Mouse (Mus musculus): ENCODE results near the gene Lmna.

Gene Lmna

DNA sequence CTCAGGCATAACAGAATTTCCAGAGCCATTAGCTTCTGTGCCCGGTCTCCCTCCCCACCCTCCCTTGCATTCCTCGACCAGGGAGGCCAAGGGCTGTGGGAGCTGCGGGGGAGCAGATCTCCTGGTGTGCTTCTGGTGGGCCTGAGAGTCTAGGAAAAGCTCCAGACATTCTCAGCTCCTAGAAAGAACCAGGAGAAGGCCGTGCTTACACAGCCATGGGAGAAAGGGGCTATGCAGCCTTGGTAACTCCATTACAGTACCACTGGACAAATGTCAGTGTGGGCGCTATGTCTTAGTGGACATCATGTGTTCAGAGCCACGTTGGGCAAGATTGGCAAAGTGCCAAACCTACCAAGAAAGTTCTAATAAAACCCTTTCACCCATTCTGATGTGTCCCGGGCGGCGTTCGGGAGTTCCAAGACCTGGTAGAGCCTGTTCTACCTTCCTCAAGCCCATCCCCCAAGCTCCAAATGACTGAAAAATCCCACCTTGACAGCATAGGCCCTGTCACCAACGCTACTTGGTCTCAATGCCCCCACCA lies 7.7 kb downstream of the Lmna start:
- in situ Hi-C loops (cut with MboI, MseI) = no loop called here

GRCm38 (mm10) chr3:88501366-88502030 lies 8.3 kb downstream of the Lmna start:
- in situ Hi-C loops (cut with MboI, MseI) = no loop called here

DNA sequence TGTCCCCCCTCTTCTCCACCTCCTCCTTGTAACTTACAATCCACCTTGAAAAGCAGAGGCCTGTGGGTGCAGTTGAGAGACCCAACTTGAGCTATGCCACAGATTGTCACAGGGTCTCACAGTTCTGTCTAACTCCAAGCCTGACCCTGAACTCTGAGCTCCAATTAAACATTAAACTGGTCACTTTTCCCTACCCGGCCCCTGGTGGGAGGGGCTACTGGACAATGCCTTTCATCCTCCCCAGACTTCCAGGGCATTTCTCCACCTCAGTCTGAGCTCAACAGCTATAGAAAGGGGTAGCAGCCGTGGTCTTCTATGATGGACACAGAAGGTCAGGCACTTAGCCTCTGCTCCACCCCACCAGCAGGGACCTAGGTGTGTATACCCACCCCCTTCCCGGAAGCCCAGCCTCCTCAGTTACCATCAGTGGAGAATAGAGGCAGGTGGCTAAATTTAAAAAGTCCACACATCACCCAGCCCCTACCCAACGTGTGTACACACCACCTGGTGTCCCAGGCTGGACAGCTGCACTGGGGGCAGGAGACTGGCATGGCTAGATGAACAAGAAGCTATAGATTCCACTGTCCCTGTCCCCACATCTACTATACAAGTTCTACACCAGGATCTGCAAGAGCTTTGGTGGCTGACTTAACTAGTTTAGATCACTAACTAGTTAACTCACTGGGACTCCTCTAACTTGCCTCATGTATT lies 8.9 kb downstream of the Lmna start:
- in situ Hi-C loops (cut with MboI, MseI) = no loop called here

DNA sequence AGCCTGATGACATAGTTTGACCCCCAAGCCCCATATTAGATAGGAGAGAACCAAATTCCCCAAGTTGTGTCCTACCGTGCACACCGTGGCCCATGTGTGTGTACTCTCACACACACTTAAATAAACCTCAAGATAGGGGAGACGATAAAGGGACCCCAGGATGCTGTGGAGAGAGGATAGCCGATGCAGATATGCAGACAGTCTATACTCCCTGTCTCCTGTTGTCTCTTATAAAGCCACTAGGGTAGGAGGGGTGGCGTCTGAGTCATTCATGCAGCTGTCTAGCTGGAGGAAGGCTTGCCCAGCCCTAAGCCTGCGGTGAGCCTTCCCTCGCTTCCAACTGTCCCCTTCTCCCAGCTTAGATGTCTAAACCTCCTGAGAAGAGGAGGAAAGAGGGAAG lies 9.7 kb downstream of the Lmna start:
- in situ Hi-C loops (cut with MboI, MseI) = no loop called here

DNA sequence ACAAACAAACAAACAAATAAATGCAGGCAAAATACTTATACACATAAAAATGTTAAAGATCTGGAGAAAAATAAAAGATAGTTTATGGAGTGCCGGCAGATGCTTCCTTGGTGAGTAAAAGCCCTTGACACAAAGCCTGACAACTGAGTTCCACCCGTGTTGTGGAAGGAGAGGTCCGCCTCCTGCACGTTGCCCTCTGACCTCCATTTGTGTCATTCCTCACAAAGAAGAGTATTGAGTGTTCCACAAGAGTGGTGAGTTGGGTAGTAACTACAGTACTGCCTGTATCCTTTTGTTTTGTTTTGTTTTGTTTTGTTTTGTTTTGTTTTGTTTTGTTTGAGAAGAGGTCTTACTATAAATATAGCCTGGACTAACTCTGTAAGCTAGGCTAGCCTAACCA lies 10.2 kb downstream of the Lmna start:
- in situ Hi-C loops (cut with MboI, MseI) = no loop called here

GRCm38 (mm10) chr3:88495741-88496415 lies 13.9 kb downstream of the Lmna start:
- in situ Hi-C loops (cut with MboI, MseI) = no loop called here

DNA sequence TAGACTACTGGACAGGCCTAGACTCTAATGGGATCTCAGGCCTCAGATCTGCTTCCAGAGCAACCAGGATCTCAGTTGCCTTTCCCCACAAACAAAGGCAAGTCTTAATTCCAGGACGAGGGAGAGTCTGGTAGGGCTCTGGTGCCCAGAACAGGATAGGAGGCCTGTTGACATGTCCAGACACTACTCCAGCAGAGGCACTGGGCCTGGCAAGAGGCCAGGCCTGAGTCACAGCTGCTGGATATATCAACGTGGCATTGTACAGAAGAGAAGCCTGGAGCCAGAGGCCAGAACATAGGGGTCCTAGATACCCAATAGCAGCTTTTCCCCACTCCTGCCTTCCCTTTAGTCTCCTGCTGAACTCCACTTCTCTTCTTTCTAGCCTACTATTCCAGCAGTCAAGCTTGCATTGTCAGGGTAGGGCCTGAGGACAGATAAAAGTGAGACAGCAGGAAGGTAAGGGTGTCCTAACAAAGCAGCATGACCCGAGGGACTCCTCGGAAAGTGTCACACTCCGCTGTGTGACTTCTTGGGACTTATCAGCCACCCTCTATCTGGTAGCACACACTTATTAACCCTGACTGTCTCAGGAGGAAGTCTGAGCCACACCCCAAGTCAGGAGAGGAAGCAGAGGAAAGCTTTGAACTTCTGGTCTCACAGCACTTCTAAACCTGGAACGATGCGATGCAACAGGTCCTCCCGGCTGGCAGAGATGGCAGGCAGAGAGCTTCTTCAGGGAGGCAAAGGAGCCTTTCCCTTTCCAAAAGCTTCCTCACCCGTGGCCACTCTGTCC lies 14.7 kb downstream of the Lmna start:
- in situ Hi-C loops (cut with MboI, MseI) = no loop called here

DNA sequence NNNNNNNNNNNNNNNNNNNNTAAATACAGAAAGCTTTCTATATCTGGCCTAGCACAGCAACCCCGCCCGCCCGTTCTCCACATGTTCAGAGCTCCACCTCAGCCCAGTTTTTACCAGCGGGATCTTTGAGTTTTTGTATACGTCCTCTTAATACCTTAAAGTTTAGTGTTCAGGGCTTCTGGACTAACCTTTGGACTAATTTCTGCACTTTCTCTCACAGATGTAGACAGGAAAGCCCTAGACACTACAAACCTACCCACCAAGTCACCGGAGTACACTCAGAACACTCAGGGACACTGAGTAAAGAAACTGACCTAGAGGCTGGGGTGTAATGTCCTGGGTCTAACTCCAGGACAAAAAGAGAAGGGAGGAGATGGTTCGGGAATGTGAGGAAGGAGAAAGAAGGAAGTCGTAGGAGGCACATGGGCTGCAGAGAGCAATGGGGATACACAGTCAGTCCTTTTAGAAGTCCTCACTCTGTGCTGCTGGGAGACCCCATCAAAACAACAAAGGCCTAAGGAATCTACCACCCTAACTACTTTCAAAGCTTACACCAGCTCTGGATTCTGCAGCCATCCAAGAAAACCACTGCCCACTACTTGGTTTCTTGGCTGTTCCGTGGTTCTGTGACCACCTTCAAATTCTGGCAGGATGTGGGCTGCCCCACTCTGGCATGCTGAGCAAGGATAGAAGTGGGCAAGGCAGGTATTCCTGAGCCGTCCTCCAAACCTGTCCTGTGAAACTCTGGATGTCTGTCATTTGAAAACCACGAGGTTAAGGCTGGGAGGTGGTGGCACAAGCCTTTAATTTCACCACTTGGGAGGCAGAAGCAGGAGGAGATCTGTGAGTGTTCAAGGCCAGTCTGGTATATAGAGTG lies 15.8 kb downstream of the Lmna start:
- in situ Hi-C loops (cut with MboI, MseI) = no loop called here

- in situ Hi-C loops (cut with MboI, MseI) = loop anchor here (5.0 kb wide), 1 partner anchor 35 kb away; no protein-coding TSS in a partner anchor
Measured at GRCm38 (mm10) chr3:88487396-88487795, 22.4 kb downstream of the Lmna start.

- in situ Hi-C loops (cut with MboI, MseI) = loop anchor here (5.0 kb wide), 1 partner anchor 35 kb away; no protein-coding TSS in a partner anchor
Measured at GRCm38 (mm10) chr3:88486887-88487286, 22.9 kb downstream of the Lmna start.

DNA sequence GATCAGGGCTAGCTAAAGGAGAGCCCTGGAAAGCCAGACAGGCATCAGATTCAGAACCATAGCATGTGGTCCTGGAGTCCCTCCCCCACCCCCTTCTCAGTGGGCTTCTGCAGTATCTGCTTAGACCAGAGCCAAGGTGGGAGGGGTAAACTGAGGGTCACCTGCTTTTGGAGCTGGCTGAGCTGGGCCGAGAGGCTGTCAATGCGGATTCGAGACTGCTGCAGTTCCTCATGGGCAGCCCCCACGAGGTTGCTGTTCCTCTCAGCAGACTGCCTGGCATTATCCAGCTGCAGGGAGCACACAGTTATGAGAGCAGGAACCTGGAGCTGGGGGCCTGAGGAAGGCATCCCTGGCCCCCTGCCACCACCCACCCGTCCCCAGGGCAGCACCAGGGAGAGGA lies 23.7 kb downstream of the Lmna start:
- in situ Hi-C loops (cut with MboI, MseI) = loop anchor here (5.0 kb wide), 1 partner anchor 36 kb away; no protein-coding TSS in a partner anchor

DNA sequence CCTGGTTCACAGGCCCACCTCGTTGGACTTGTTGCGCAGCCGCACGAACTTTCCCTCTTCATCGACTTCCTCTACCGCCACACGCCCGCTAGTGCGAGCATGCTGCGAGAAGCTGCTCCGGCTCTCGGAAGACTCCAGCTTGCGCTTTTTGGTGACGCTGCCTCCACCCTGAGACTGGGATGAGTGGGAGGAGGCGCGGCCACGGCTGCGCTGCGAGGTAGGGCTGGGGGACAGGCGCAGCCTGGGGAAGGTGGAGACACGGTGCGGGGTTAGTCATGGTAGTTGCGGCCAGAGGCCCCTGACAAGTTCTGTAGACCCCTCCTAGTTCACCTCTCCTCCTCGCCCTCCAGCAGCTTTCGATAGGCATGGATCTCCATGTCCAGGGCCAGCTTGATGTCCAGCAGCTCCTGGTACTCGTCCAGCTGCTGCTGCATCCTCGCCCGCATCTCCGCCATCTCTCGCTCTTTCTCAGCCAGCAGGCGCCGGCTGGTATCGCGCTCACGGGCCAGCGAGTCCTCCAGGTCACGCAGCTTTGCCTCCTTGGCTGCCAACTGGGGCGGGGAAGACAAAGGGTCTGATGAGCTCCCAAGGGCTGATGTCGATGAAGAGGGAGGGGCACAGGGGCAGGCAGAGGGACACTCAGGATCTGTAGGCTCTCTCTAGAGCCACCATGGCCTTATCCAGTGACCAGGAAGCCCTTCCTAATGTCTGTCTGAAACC lies 25.0 kb downstream of the Lmna start:
- in situ Hi-C loops (cut with MboI, MseI) = loop anchor here (5.0 kb wide), 1 partner anchor 38 kb away; no protein-coding TSS in a partner anchor

DNA sequence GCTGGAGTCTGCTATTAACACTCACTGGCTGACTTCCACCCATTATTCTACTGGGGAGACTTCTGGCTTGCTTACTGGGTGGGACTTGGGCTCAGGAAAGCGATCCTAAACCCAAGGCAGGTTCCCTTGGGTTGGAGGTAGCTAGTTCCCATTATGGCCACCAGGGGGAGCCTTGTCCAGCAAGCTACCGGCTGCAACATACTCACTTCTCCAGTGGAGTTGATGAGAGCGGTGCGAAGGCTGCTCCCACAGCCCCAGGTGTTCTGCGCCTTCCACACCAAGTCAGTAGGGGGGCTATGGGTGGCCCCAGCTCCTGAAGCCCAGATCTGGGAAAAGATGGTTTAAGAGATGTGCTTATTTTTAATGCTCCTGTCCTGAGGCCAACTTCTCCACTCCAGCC lies 26.1 kb downstream of the Lmna start:
- in situ Hi-C loops (cut with MboI, MseI) = no loop called here

DNA sequence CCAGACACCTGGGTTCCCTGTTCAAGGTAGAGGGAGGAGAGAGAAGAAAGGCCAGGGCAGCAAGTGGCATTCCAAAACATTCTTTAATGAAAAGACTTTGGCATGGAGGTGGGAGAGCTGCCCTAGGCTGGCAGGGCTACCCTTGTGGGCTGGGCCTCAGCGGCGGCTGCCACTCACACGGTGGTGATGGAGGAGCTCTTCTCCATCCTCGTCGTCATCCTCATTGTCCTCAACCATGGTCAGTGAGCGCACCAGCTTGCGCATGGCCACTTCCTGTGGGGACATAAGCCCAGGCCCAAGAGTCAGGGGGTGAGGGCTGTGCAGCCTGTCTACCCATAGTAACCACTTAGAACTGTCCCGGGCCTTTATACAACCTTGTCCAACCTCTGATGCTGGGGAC lies 26.6 kb downstream of the Lmna start:
- in situ Hi-C loops (cut with MboI, MseI) = no loop called here

DNA sequence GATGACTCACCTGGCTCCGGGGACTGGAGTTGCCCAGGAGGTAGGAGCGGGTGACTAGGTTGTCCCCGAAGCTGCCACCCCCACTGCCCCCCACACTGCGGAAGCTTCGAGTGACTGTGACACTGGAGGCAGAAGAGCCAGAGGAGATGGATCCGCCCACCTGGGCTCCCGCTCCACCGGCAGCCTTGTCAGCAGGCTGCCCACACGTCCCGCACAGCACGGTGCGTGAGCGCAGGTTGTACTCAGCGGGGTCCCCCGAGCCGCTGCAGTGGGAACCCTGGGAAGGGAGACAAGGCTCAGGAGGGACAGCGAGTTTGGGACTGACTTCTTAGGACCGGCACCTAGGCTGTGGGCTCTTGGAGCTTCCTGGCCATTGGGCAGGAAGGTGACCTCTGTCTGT lies 27.4 kb downstream of the Lmna start:
- in situ Hi-C loops (cut with MboI, MseI) = no loop called here

DNA sequence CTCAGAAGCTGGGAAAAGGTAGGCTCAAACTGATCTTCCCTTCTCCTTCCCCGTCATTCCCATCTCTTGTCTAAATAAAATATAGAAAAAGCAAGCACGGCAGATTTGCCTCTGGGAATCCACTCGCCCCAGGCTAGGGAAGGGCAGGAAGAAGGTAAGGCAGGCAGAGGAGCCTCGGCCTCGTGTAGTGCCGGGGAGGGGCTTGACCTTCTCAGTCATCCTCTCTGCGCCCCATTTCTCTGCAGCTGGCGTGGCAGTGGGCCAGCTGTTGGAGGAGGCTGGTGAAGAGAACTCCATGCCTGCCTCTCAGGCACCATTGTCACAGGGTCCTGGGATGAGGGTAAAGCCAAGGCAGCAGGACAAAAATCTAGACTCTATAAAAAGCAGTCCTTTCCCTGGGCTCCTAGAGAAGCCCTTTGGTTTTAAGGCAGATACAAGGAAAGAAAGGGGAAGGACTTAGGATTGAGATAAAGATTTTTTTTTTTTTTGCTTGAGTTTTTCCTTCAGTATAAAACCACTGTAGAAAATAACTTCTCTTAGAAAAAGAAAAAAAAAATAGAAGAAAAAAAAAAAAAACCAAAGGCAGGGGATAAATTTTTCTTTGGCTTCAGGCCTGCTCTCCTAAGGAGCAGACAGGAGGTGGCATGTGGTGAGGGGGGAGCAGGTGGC lies 28.2 kb downstream of the Lmna start:
- in situ Hi-C loops (cut with MboI, MseI) = no loop called here

GRCm38 (mm10) chr3:88480679-88481078 lies 29.1 kb downstream of the Lmna start:
- in situ Hi-C loops (cut with MboI, MseI) = no loop called here

DNA sequence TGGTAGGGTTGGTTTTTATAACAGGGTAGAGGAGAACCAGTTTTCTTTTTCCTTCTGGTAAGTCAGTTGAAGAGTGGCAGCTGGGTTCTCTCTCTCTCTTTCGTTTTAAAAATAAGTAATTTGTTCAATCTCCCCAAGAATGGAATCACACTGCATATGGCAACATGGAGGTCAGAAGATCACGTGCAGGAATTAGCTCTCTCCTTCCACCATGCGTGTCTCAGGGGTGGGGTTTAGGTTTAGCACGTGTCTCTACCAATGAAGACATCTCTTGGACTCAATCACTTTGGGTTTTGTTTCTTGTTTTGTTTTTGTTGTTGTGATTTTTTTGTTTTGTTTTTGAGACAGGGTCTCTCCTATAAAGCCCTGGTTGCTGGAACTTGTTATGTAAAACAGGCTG lies 29.9 kb downstream of the Lmna start:
- in situ Hi-C loops (cut with MboI, MseI) = no loop called here

DNA sequence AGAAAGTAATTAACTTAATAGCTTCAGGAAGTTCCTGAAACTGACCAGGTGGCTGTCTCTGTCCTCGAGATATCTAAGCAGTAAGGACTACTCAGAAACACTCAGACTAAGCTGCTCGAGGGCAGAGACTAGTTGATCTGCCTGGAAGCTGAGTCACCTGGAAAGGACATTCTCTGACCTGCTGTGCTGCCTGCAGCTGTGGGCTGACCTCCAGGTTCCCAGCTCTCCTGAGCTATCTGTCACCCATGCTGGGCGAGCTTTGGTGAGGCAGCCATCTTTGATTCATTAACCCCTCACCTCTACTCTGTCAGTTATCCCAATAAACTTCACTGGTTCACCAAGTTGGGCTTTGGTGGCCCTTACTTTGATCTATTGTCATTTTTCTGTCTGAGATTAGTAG lies 30.6 kb downstream of the Lmna start:
- in situ Hi-C loops (cut with MboI, MseI) = no loop called here
